Mouse (Mus musculus) liver, embryonic 12.5 days (tissue): ENCODE results near the gene Zfp385b. TPM values are rescaled to one million over a fixed set of nuclear protein-coding genes. Genes with fewer than 3 reads are reported as not detected.

Source experiments
- ATAC-seq: fragments of 200-750 bp; cut with Nextera tagmentation; 2 replicates; pipeline ENCODE4 v1.8.0; 2017; ENCODE audit warnings: moderate number of reproducible peaks, mild to moderate bottlenecking, moderate library complexity
- H3K27ac ChIP-seq: fragments of 300-500 bp; sonication (generic); 2 replicates; pipeline ENCODE4 v1.5.1; 2016; ENCODE audit warnings: mild to moderate bottlenecking
- H3K27me3 ChIP-seq: fragments of 300-500 bp; sonication (generic); replicated peaks from 2 replicates; pipeline ENCODE4 v1.6.1; 2016; ENCODE audit warnings: mild to moderate bottlenecking, moderate library complexity
- H3K36me3 ChIP-seq: fragments of 300-500 bp; sonication (generic); 2 replicates; pipeline ENCODE4 v1.6.1; 2016; ENCODE audit warnings: mild to moderate bottlenecking, moderate library complexity
- H3K4me1 ChIP-seq: fragments of 300-500 bp; sonication (generic); 2 replicates; pipeline ENCODE4 v1.6.1; 2016
- H3K4me2 ChIP-seq: fragments of 300-500 bp; sonication (generic); 2 replicates; pipeline ENCODE4 v1.6.1; 2016; ENCODE audit warnings: mild to moderate bottlenecking, moderate library complexity
- H3K4me3 ChIP-seq: fragments of 300-500 bp; sonication (generic); 2 replicates; pipeline ENCODE4 v1.5.1; 2016; ENCODE audit warnings: mild to moderate bottlenecking, moderate library complexity
- H3K9ac ChIP-seq: fragments of 300-500 bp; sonication (generic); 2 replicates; pipeline ENCODE4 v1.6.1; 2016; ENCODE audit warnings: mild to moderate bottlenecking, moderate library complexity
- H3K9me3 ChIP-seq: fragments of 300-500 bp; sonication (generic); replicated peaks from 2 replicates; pipeline ENCODE4 v1.6.1; 2016; ENCODE audit warnings: mild to moderate bottlenecking, moderate library complexity
- WGBS: fragments of 180-500 bp; shearing (Covaris S2); methylation state at CpG from one replicate; pipeline ENCODE4 v1.1.7; 2016; ENCODE audit not compliant: insufficient replicate concordance; 5-methylcytosine and 5-hydroxymethylcytosine counted together
- polyA plus RNA-seq: library from polyadenylated mRNA; unstranded; fragments of >200 nt; fragmentation: Nextera tagmentation; extraction: Ambion mirVana; gene quantifications from 2 replicates; pipeline ENCODE4 v1.2.1, GENCODE M21; 2016

Zfp385b gene
- polyA plus RNA-seq, 1 experiment from 2014 or later = 2.3 TPM

GRCm38 (mm10) chr2:77777047-77777686 is 42.3 kb downstream of the Zfp385b start:
- Histone ChIP-seq H3K27me3 (no peaks in the 10 kb centered on the region), H3K4me3 (no peak overlapping the region), H3K4me1 (no peaks in the 10 kb centered on the region), H3K9me3 (no peaks in the 10 kb centered on the region), H3K4me2 (no peak overlapping the region), H3K27ac (no peak overlapping the region), H3K36me3 (no peaks in the 10 kb centered on the region), H3K9ac (no peak overlapping the region)
- ATAC-seq = no peak
- WGBS = 65% methylated on average over 10 of the region's 10 CpGs

GRCm38 (mm10) chr2:77775247-77775880 is 44.1 kb downstream of the Zfp385b start:
- Histone ChIP-seq H3K4me1 (no peaks in the 10 kb centered on the region), H3K9ac (no peak overlapping the region), H3K9me3 (no peaks in the 10 kb centered on the region), H3K27me3 (no peaks in the 10 kb centered on the region), H3K27ac (no peak overlapping the region), H3K4me3 (no peak overlapping the region), H3K4me2 (no peak overlapping the region), H3K36me3 (no peaks in the 10 kb centered on the region)
- WGBS = 70% methylated on average over 15 of the region's 15 CpGs
- ATAC-seq = no peak

DNA sequence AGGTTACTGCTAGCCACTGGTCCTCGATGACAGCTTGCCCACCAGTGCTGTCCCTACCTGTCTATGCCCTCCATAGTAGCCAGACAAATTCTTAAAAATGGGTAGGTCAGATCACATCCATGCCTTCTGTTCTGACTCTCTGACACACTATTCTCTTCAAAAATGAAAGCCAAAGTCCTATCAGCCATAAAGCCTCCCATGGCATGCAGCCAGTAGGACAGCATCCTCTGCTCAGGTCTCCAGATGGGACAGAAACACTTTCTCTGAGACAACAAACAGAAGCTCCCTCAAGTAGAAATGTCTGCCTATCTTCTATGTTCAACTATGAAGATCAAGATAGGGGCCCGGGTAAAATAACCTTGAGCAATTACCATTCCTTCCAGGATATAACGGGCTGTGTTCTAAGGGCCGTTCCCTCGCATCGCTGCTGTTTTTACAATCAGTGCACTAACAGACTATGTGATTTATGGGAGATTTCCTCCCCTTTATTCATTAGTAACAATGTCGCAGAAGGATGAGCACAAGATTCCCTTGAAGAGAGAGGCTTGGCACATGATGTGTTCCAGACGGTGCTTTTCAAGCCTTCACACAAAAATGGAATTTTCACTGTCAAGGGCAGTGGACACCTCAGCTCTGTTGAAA is 49.3 kb downstream of the Zfp385b start:
- Histone ChIP-seq H3K27me3 (no peaks in the 10 kb centered on the region), H3K4me2 (no peak overlapping the region), H3K27ac (no peak overlapping the region), H3K4me3 (no peak overlapping the region), H3K9me3 (no peaks in the 10 kb centered on the region), H3K9ac (no peak overlapping the region), H3K4me1 (no peaks in the 10 kb centered on the region), H3K36me3 (no peaks in the 10 kb centered on the region)
- 71% methylated on average over 8 of the region's 8 CpGs for WGBS
- no peak for ATAC-seq

- WGBS = 76% methylated on average over 17 of the region's 17 CpGs
- Histone ChIP-seq H3K27ac (no peak overlapping the region), H3K9me3 (no peaks in the 10 kb centered on the region), H3K4me1 (no peaks in the 10 kb centered on the region), H3K9ac (no peak overlapping the region), H3K27me3 (no peaks in the 10 kb centered on the region), H3K36me3 (no peaks in the 10 kb centered on the region), H3K4me3 (no peak overlapping the region), H3K4me2 (no peak overlapping the region)
- no peak for ATAC-seq
Measured at GRCm38 (mm10) chr2:77768321-77768886, 51.0 kb downstream of the Zfp385b start.

DNA sequence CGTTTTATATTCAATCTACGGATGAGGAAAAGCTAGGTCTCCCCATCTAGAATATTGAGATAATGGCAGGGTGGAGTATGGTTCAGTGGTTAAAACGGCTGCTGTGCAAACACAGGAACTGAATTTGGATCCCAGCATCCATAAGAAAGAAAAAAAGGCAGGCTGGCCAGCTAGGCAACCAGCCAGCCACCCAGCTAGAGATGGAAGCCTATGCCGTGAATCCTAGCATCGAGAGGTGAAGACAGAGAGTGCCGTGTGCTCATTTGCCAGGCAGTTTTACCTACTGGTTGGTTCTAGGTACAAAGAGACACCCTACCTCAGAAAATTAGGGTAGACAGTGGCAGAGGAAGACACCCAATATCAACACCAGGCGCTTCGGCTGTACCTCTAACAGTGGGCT is 57.5 kb downstream of the Zfp385b start:
- WGBS = 76% methylated on average over 8 of the region's 8 CpGs
- no peaks in the 10 kb centered on the region for H3K36me3 ChIP-seq

GRCm38 (mm10) chr2:77758403-77759071 is 60.9 kb downstream of the Zfp385b start:
- no peak overlapping the region for H3K27ac ChIP-seq
- ATAC-seq = no peak
- WGBS = 73% methylated on average over 15 of the region's 15 CpGs
- no peaks in the 10 kb centered on the region for H3K9me3 ChIP-seq
- H3K27me3 ChIP-seq = no peaks in the 10 kb centered on the region
- no peaks in the 10 kb centered on the region for H3K4me1 ChIP-seq
- no peak overlapping the region for H3K4me2 ChIP-seq
- no peak overlapping the region for H3K9ac ChIP-seq
- no peaks in the 10 kb centered on the region for H3K36me3 ChIP-seq
- no peak overlapping the region for H3K4me3 ChIP-seq

More for the DNA sequence above, 57.5 kb downstream of the Zfp385b start:
- H3K9me3 ChIP-seq = no peaks in the 10 kb centered on the region
- no peak overlapping the region for H3K27ac ChIP-seq
- no peaks in the 10 kb centered on the region for H3K4me1 ChIP-seq
- no peak overlapping the region for H3K9ac ChIP-seq
- no peaks in the 10 kb centered on the region for H3K27me3 ChIP-seq
- H3K4me3 ChIP-seq = no peak overlapping the region
- ATAC-seq = no peak
- no peak overlapping the region for H3K4me2 ChIP-seq

GRCm38 (mm10) chr2:77752491-77752890 is 66.9 kb downstream of the Zfp385b start:
- no peaks in the 10 kb centered on the region for H3K27me3 ChIP-seq
- 69% methylated on average over 4 of the region's 4 CpGs for WGBS
- H3K4me3 ChIP-seq = no peak overlapping the region
- H3K4me1 ChIP-seq = no peaks in the 10 kb centered on the region
- no peak overlapping the region for H3K4me2 ChIP-seq
- no peak overlapping the region for H3K9ac ChIP-seq
- no peak overlapping the region for H3K27ac ChIP-seq
- no peak for ATAC-seq
- no peaks in the 10 kb centered on the region for H3K9me3 ChIP-seq
- no peaks in the 10 kb centered on the region for H3K36me3 ChIP-seq

DNA sequence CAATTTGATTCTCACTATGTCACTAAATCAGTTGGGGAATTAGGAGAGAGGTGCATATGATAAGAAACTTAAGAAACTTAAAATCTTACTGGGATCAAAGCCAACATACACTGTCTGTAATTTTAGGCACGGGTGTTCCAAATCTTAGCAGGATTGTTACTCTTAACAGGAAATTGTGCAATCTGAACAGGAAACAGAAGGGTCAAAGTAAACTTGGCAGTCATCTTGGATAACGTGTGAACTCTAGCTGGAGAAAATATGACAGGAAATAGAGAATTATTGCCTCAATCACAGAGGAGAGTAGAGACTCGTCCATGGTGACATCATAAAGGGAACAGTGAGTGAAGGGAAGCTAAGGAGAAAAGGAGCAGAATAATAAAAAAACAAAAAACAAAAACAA is 69.8 kb downstream of the Zfp385b start:
- WGBS = 23% methylated on average over 3 of the region's 3 CpGs
- H3K27me3 ChIP-seq = no peaks in the 10 kb centered on the region

DNA sequence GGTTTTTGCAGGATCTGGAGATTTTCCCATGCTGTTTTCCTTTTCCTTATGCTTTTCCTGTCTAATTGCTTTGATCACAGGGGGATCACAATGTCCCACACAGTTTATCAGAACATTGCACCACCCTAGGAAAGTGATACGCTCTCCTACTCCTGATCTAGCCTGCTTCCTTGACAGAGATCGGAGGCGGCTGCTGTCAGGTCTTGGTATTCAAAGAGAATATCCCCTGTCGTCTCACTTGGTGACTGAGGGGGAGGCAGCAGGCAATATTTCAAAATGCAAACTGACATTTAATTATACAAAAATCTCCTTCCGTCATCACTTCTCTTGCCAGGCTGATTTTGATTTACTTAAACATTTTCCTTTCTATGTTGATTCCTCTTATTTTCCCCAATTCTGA is 73.0 kb downstream of the Zfp385b start:
- 78% methylated on average over 5 of the region's 5 CpGs for WGBS
- no peaks in the 10 kb centered on the region for H3K4me1 ChIP-seq
- no peak overlapping the region for H3K4me2 ChIP-seq
- H3K36me3 ChIP-seq = no peaks in the 10 kb centered on the region
- H3K27ac ChIP-seq = no peak overlapping the region
- H3K9me3 ChIP-seq = no peaks in the 10 kb centered on the region
- no peak overlapping the region for H3K4me3 ChIP-seq
- H3K27me3 ChIP-seq = no peaks in the 10 kb centered on the region
- no peak for ATAC-seq
- no peak overlapping the region for H3K9ac ChIP-seq

More for the DNA sequence above, 69.8 kb downstream of the Zfp385b start:
- Histone ChIP-seq H3K9ac (no peak overlapping the region), H3K4me3 (no peak overlapping the region), H3K27ac (no peak overlapping the region), H3K4me2 (no peak overlapping the region), H3K9me3 (no peaks in the 10 kb centered on the region), H3K36me3 (no peaks in the 10 kb centered on the region), H3K4me1 (no peaks in the 10 kb centered on the region)
- ATAC-seq = no peak

DNA sequence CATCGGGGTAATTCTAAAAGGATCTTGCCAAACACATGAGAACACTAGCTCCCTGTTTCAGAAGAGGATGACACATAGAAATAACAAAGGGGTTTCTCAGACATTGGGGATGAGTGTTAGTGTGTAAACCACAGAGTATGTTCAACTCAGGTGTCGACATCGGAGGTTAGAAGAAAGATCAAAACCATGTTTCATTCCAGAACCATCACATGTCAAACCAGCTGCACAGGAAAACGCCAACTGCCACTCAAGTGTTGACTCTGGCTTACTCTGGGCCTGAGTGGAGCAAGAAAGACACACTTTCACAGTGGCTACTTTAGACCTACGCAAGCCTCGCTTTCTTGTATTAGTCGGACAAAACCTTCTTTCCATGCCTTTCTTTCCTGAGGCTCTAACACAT is 74.2 kb downstream of the Zfp385b start:
- H3K4me3 ChIP-seq = no peak overlapping the region
- no peaks in the 10 kb centered on the region for H3K9me3 ChIP-seq
- H3K27me3 ChIP-seq = no peaks in the 10 kb centered on the region
- no peaks in the 10 kb centered on the region for H3K4me1 ChIP-seq
- no peaks in the 10 kb centered on the region for H3K36me3 ChIP-seq
- no peak overlapping the region for H3K27ac ChIP-seq
- no peak overlapping the region for H3K9ac ChIP-seq
- H3K4me2 ChIP-seq = no peak overlapping the region
- WGBS = 75% methylated on average over 7 of the region's 7 CpGs
- no peak for ATAC-seq

- 64% methylated on average over 4 of the region's 4 CpGs for WGBS
- no peak for ATAC-seq
- H3K9ac ChIP-seq = no peak overlapping the region
- no peak overlapping the region for H3K27ac ChIP-seq
- no peak overlapping the region for H3K4me2 ChIP-seq
- H3K4me3 ChIP-seq = no peak overlapping the region
- no peaks in the 10 kb centered on the region for H3K36me3 ChIP-seq
- H3K4me1 ChIP-seq = no peaks in the 10 kb centered on the region
- no peaks in the 10 kb centered on the region for H3K27me3 ChIP-seq
- H3K9me3 ChIP-seq = no peaks in the 10 kb centered on the region
Measured at GRCm38 (mm10) chr2:77742359-77742758, 77.1 kb downstream of the Zfp385b start.

DNA sequence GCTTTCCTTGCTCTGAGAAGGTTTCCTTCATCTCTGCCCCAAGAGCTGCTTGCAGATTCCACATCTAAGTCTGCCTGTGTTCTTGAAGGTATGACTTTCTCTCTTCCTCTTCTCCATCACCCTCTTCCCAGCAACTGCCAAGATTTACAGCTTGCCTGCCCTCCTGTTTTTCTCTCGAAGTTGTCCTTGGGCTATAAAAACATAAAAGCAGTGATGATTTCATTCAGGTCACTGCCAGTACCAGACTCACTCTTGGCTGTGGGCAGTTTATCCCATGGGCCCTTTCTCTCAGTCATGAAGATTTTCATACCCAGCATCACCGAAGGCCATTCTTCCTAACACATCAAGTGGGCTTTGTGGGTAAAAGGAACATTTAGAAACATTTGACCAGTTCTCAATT is 89.2 kb downstream of the Zfp385b start:
- Histone ChIP-seq H3K9me3 (no peaks in the 10 kb centered on the region), H3K36me3 (no peaks in the 10 kb centered on the region), H3K27me3 (no peaks in the 10 kb centered on the region), H3K4me1 (no peaks in the 10 kb centered on the region), H3K27ac (no peak overlapping the region), H3K4me2 (no peak overlapping the region), H3K4me3 (no peak overlapping the region), H3K9ac (no peak overlapping the region)
- no peak for ATAC-seq
- WGBS = 61% methylated on average over 2 of the region's 2 CpGs
